Mouse (Mus musculus) kidney, embryonic 15.5 days (tissue): ENCODE measurements around the gene Bcl2l13. TPM values are rescaled to one million over a fixed set of nuclear protein-coding genes. Genes with fewer than 3 reads are reported as not detected.
A peak's percentile ranks its signal among the peaks of the same experiment; 100 is the strongest.

Experiments used
- ATAC-seq: fragments of 200-750 bp; cut with Nextera tagmentation; replicated peaks from 2 replicates; pipeline ENCODE4 v1.8.0; 2017; ENCODE audit warnings: moderate TSS enrichment; ENCODE audit not compliant: low FRiP score
- H3K27ac ChIP-seq: fragments of 300-500 bp; sonication (generic); 2 replicates; pipeline ENCODE4 v1.5.1; 2015; ENCODE audit warnings: mild to moderate bottlenecking, inconsistent platforms
- H3K27me3 ChIP-seq: fragments of 300-500 bp; sonication (generic); 2 replicates; pipeline ENCODE4 v1.6.1; 2015; ENCODE audit warnings: inconsistent platforms
- H3K36me3 ChIP-seq: fragments of 300-500 bp; sonication (generic); 2 replicates; pipeline ENCODE4 v1.6.1; 2015; ENCODE audit warnings: inconsistent platforms
- H3K4me1 ChIP-seq: fragments of 300-500 bp; sonication (generic); 2 replicates; pipeline ENCODE4 v1.6.1; 2015; ENCODE audit warnings: inconsistent platforms
- H3K4me2 ChIP-seq: fragments of 300-500 bp; sonication (generic); 2 replicates; pipeline ENCODE4 v1.6.1; 2015; ENCODE audit warnings: moderate library complexity, mild to moderate bottlenecking, inconsistent platforms
- H3K4me3 ChIP-seq: fragments of 300-500 bp; sonication (generic); replicated peaks from 2 replicates; pipeline ENCODE4 v1.5.1; 2015; ENCODE audit warnings: mild to moderate bottlenecking, inconsistent platforms
- H3K9ac ChIP-seq: fragments of 300-500 bp; sonication (generic); 2 replicates; pipeline ENCODE4 v1.6.1; 2015; ENCODE audit warnings: mild to moderate bottlenecking, inconsistent platforms
- H3K9me3 ChIP-seq: fragments of 300-500 bp; sonication (generic); replicated peaks from 2 replicates; pipeline ENCODE4 v1.6.1; 2016; ENCODE audit warnings: inconsistent platforms
- WGBS: fragments of 180-500 bp; shearing (Covaris S2); methylation state at CpG from one replicate; pipeline ENCODE4 v1.1.7; 2015; ENCODE audit warnings: mixed read lengths; 5-methylcytosine and 5-hydroxymethylcytosine counted together
- polyA plus RNA-seq: library from polyadenylated mRNA; unstranded; fragments of >200 nt; fragmentation: Nextera tagmentation; extraction: Ambion mirVana; gene quantifications from 2 replicates; pipeline ENCODE4 v1.2.1, GENCODE M21; 2015

Bcl2l13 gene
- 33.6 and 36.5 TPM in 2 replicates for polyA plus RNA-seq

DNA sequence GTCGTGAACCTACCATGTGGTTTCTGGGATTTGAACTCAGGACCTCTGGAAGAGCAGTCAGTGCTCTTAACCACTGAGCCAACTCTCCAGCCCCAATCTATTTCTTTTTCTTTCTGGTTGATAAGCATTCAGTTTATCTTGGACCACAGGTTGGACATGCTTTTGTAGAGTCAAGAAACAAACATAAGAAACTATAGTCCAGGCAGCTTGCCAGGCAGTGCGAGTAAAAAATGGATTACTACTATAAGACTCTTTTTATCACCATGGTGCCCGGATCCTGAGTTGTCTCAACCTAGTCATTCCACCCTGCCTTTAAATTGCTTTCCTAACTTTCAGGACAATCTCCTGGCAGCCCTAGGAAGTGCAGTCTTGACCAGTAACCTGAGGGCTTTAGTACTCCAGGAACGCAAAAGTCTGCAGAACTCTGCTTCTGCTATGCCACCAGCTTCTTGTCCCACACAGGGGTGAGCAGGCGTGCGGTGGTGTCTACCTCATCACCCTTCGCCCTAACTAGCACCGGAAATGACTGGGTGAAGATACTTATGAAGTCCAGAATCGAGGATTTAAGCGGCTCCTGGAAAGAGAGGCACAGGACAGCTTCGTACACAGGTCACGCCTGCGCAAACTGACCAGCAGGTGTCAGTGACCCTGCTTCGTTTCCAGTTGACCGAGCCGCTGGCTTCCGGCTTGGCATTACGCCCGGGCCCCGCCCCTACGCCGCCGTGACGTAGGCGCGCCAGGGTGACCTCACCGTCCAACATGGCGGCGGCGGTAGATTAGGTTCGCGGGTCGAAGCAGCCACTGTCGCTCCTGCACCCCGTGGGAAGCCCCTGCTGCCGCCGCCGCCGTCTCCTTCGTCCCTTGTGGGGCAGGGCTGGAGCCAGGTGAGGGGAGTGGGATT, at the start of gene Bcl2l13:
Gene Bcl2l13, plus strand, starts transcription at position 739 of the 901 bp plus-strand sequence.
- H3K9me3 ChIP-seq, result no peaks in the 10 kb centered on the region
- peak within 1 kb of the TSS; percentile 97 for H3K27ac ChIP-seq
- H3K4me1 ChIP-seq, result peaks cover 15% of the 10 kb centered on the region
- H3K9ac ChIP-seq, result peak within 1 kb of the TSS; percentile 92
- ATAC-seq, result peak; percentile 93
- peak within 1 kb of the TSS; percentile 66 for H3K4me2 ChIP-seq
- no peaks in the 10 kb centered on the region for H3K27me3 ChIP-seq
- H3K36me3 ChIP-seq, result 0 out of 2 replicates have a peak, but pooled peaks cover 7% of the 10 kb centered on the region
- peak within 1 kb of the TSS; percentile 90 for H3K4me3 ChIP-seq
- WGBS, result 4% methylated on average over 40 of the region's 40 CpGs

- H3K27me3 ChIP-seq, result no peaks in the 10 kb centered on the region
- 62% methylated on average over 5 of the region's 5 CpGs for WGBS
- no peak overlapping the region for H3K9ac ChIP-seq
These were observed 47.9 kb upstream of the Bcl2l13 start for GRCm38 (mm10) chr6:120788068-120788607.

GRCm38 (mm10) chr6:120788904-120789303, 47.1 kb upstream of the Bcl2l13 start:
- ATAC-seq, result no peak
- no peak overlapping the region for H3K27ac ChIP-seq
- H3K4me1 ChIP-seq, result 0 out of 2 replicates have a peak, but pooled peaks cover 2% of the 10 kb centered on the region
- H3K27me3 ChIP-seq, result no peaks in the 10 kb centered on the region
- H3K4me2 ChIP-seq, result no peak overlapping the region
- H3K9ac ChIP-seq, result no peak overlapping the region
- H3K9me3 ChIP-seq, result no peaks in the 10 kb centered on the region
- H3K36me3 ChIP-seq, result peaks cover 21% of the 10 kb centered on the region
- H3K4me3 ChIP-seq, result no peak overlapping the region

More at GRCm38 (mm10) chr6:120788068-120788607, 47.9 kb upstream of the Bcl2l13 start:
- Histone ChIP-seq H3K4me1 (0 out of 2 replicates have a peak, but pooled peaks cover 2% of the 10 kb centered on the region), H3K36me3 (peaks cover 13% of the 10 kb centered on the region), H3K27ac (no peak overlapping the region), H3K4me2 (no peak overlapping the region), H3K9me3 (no peaks in the 10 kb centered on the region), H3K4me3 (no peak overlapping the region)
- ATAC-seq, result no peak

DNA sequence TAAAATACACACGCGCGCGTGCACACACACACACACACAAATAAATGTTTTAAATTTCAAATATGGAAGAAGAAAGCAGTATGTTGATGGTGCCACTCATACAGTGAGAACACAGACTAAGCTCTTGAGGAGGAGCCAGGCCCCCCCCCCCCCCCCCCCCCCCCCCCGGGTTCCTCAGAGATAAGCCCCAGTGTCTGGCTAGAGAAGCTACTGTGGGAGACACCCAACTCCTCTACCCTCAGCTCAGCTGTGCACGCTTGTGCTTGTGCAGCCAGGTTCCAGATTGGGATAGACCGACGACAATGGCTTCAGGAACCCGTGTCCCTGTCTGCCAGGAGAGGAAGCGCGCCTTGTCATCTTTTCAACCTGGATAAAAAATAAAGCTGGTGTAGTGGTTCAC, 45.9 kb upstream of the Bcl2l13 start:
- no peak overlapping the region for H3K4me2 ChIP-seq
- H3K4me1 ChIP-seq, result 0 out of 2 replicates have a peak, but pooled peaks cover 2% of the 10 kb centered on the region
- no peaks in the 10 kb centered on the region for H3K27me3 ChIP-seq
- H3K4me3 ChIP-seq, result no peak overlapping the region
- peaks cover 33% of the 10 kb centered on the region for H3K36me3 ChIP-seq
- 84% methylated on average over 11 of the region's 11 CpGs for WGBS
- no peaks in the 10 kb centered on the region for H3K9me3 ChIP-seq
- no peak overlapping the region for H3K27ac ChIP-seq
- no peak overlapping the region for H3K9ac ChIP-seq
- ATAC-seq, result no peak

DNA sequence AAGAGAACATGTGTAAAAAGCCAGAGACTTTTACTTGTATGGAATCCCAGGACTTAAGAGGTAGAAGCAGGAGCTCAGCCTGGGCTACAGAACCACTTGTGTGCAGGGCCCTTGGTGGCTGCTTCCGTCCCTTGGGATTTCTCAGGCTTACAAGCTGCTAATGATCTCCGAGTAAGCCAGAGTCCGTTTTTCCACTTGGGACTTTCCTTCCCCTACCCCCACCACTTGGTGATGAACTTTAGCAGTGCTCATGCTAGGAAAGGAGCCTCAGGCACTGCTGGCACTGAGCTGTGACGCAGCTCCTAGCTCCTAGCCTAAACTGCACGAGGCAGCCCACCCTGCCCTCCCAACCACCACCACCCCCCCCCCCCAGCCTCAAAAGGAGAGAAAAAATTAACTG, 45.3 kb upstream of the Bcl2l13 start:
- Histone ChIP-seq H3K27me3 (no peaks in the 10 kb centered on the region), H3K27ac (no peak overlapping the region), H3K4me2 (no peak overlapping the region), H3K4me1 (0 out of 2 replicates have a peak, but pooled peaks cover 2% of the 10 kb centered on the region), H3K36me3 (peaks cover 39% of the 10 kb centered on the region), H3K9ac (no peak overlapping the region), H3K9me3 (no peaks in the 10 kb centered on the region), H3K4me3 (no peak overlapping the region)
- peak; percentile 69 for ATAC-seq
- WGBS, result 49% methylated on average over 5 of the region's 5 CpGs

GRCm38 (mm10) chr6:120792947-120793346, 43.1 kb upstream of the Bcl2l13 start:
- ATAC-seq, result no peak
- Histone ChIP-seq H3K9me3 (no peaks in the 10 kb centered on the region), H3K27ac (no peak overlapping the region), H3K36me3 (peaks cover 61% of the 10 kb centered on the region), H3K9ac (no peak overlapping the region), H3K27me3 (no peaks in the 10 kb centered on the region), H3K4me1 (0 out of 2 replicates have a peak, but pooled peaks cover 2% of the 10 kb centered on the region), H3K4me2 (no peak overlapping the region), H3K4me3 (no peak overlapping the region)
- 75% methylated on average over 8 of the region's 8 CpGs for WGBS

DNA sequence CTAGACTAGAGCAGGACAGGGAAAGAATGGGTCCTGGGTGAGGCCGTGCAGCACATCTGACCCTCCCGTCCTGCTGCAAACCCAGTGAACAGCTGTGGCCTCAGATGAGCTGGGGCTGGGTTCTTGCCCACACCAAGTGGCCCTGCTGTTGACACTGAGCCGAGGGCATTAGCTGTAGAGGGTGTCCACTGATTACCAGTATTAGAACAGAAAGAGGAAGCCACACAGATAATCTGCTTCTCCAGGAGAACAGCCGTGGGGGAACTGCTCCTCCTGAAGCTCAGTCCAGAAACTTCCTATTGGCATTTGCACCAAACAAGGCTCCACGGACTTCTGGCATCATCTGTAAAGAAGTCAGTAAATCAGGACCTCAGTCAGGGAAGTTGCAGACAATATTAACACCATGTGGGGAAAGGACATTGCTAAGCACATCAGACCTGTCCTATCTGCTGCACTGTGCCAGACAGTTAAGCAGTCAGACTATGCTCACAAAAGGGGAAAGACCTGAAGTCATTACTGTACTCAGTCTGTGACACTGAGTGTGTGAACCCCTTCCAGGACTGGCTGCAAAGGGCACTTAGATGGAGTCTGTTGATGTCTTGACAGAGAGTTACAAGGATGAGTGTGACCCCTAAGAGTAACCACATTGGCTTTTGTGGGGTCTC, 40.5 kb upstream of the Bcl2l13 start:
- Histone ChIP-seq H3K9me3 (no peaks in the 10 kb centered on the region), H3K4me1 (0 out of 2 replicates have a peak, but pooled peaks cover 2% of the 10 kb centered on the region), H3K27me3 (no peaks in the 10 kb centered on the region), H3K9ac (no peak overlapping the region), H3K27ac (no peak overlapping the region), H3K4me2 (no peak overlapping the region), H3K4me3 (no peak overlapping the region), H3K36me3 (peaks cover 87% of the 10 kb centered on the region)
- ATAC-seq, result no peak
- WGBS, result 90% methylated on average over 5 of the region's 5 CpGs

GRCm38 (mm10) chr6:120796111-120796510, 39.9 kb upstream of the Bcl2l13 start:
- no peak overlapping the region for H3K4me2 ChIP-seq
- peaks cover 93% of the 10 kb centered on the region for H3K36me3 ChIP-seq
- H3K4me3 ChIP-seq, result no peak overlapping the region
- no peaks in the 10 kb centered on the region for H3K9me3 ChIP-seq
- H3K27ac ChIP-seq, result no peak overlapping the region
- 0 out of 2 replicates have a peak, but pooled peaks cover under 1% of the 10 kb centered on the region for H3K4me1 ChIP-seq
- ATAC-seq, result no peak
- H3K9ac ChIP-seq, result no peak overlapping the region
- WGBS, result 92% methylated on average over 2 of the region's 2 CpGs
- no peaks in the 10 kb centered on the region for H3K27me3 ChIP-seq

- Histone ChIP-seq H3K9ac (no peak overlapping the region), H3K36me3 (peaks cover 99% of the 10 kb centered on the region), H3K4me2 (no peak overlapping the region), H3K4me3 (no peak overlapping the region), H3K27me3 (no peaks in the 10 kb centered on the region), H3K9me3 (no peaks in the 10 kb centered on the region), H3K27ac (no peak overlapping the region), H3K4me1 (no peaks in the 10 kb centered on the region)
- 88% methylated on average over 7 of the region's 7 CpGs for WGBS
- ATAC-seq, result no peak
These were observed 38.0 kb upstream of the Bcl2l13 start for GRCm38 (mm10) chr6:120798019-120798418.

DNA sequence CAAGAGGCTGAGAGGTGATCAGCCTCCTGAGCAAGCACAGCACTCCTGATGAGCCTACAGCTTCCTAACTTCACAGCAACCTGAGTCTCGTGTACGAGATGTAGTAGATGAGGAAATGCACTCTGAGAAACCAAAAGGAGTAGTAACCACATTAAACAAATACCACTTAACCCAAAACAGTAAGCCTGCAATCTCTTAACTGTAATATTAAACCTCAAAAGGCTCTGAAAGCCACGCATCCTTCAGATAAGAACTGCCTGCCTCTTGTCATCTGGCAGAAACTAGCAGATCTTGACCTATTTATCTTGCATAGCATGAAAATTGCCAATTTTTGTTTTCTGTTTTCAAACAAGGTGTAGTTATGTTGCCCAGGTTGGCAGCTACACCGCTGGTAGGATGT, 37.1 kb upstream of the Bcl2l13 start:
- 94% methylated on average over 4 of the region's 4 CpGs for WGBS
- ATAC-seq, result no peak

DNA sequence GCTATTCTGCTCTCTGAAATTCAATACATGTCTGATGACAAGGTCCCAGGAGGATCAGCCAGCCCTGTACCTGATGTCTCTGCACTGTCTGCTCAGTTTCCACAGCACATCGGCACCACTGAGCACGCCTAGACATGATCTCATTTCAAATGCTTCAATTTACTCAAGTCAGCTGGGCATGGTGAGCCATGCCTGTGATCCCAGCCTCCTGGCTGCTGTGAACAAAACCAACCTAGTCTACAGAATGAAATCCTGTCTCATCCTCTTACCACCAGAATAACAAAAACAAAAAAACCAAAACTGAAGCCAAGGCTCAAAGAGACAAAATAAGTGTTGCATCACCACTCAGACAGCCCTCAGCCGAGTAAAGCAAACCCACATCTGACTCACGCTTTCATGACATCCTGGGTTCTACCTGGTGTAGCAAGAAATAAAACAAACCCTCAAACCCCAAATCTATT, 36.4 kb upstream of the Bcl2l13 start:
- no peak overlapping the region for H3K4me2 ChIP-seq
- ATAC-seq, result no peak

More for the DNA sequence above, 37.1 kb upstream of the Bcl2l13 start:
- Histone ChIP-seq H3K4me3 (no peak overlapping the region), H3K36me3 (peaks cover 99% of the 10 kb centered on the region), H3K9ac (no peak overlapping the region), H3K27me3 (no peaks in the 10 kb centered on the region), H3K4me1 (no peaks in the 10 kb centered on the region), H3K4me2 (no peak overlapping the region), H3K27ac (no peak overlapping the region), H3K9me3 (no peaks in the 10 kb centered on the region)

More for the DNA sequence above, 36.4 kb upstream of the Bcl2l13 start:
- Histone ChIP-seq H3K36me3 (peaks cover 99% of the 10 kb centered on the region), H3K9ac (no peak overlapping the region), H3K27ac (no peak overlapping the region), H3K9me3 (no peaks in the 10 kb centered on the region), H3K27me3 (no peaks in the 10 kb centered on the region), H3K4me1 (no peaks in the 10 kb centered on the region), H3K4me3 (no peak overlapping the region)
- WGBS, result 89% methylated on average over 4 of the region's 4 CpGs
